Mouse (Mus musculus): ENCODE results near the gene Fam25c. TPM values are rescaled to one million over a fixed set of nuclear protein-coding genes. Genes with fewer than 3 reads are reported as not detected.

Fam25c gene
- not detected in 2 replicates for polyA plus RNA-seq (2016; fragmentation: Nextera tagmentation; extraction: Ambion mirVana)

GRCm38 (mm10) chr14:34355301-34355700 lies at the start of gene Fam25c:
Gene Fam25c, minus strand, starts transcription at chr14:34355433.
- Histone ChIP-seq H3K9me3 (no peaks in the 10 kb centered on the region), H3K27ac (no peak within 1 kb of the TSS), H3K36me3 (no peaks in the 10 kb centered on the region), H3K4me3 (no peak within 1 kb of the TSS), H3K27me3 (ENCODE audit: insufficient read depth, poor library complexity, severe bottlenecking) (no peaks in the 10 kb centered on the region), H3K4me1 (replicated peaks) (peaks cover 14% of the 10 kb centered on the region)
- DNase-seq (ENCODE audit: low spot score): no peak
- WGBS: 76% methylated on average over 6 of the region's 6 CpGs

- 94% methylated on average over 7 of the region's 7 CpGs for WGBS
- H3K27me3 ChIP-seq (ENCODE audit: insufficient read depth, poor library complexity, severe bottlenecking): no peaks in the 10 kb centered on the region
- no peak for DNase-seq (ENCODE audit: low spot score)
- H3K27ac ChIP-seq: no peak overlapping the region
- no peak overlapping the region for H3K4me3 ChIP-seq
- H3K36me3 ChIP-seq: peaks cover 93% of the 10 kb centered on the region
- no peaks in the 10 kb centered on the region for H3K9me3 ChIP-seq
- no peaks in the 10 kb centered on the region for H3K4me1 ChIP-seq (replicated peaks)
These were observed 48.2 kb upstream of the Fam25c start for GRCm38 (mm10) chr14:34403424-34403823.

- H3K4me1 ChIP-seq (replicated peaks): no peaks in the 10 kb centered on the region
- peaks cover 93% of the 10 kb centered on the region for H3K36me3 ChIP-seq
- H3K27me3 ChIP-seq (ENCODE audit: insufficient read depth, poor library complexity, severe bottlenecking): no peaks in the 10 kb centered on the region
- 91% methylated on average over 8 of the region's 8 CpGs for WGBS
- no peak overlapping the region for H3K4me3 ChIP-seq
- no peak overlapping the region for H3K27ac ChIP-seq
- H3K9me3 ChIP-seq: no peaks in the 10 kb centered on the region
- no peak for DNase-seq (ENCODE audit: low spot score)
These were observed 47.6 kb upstream of the Fam25c start for GRCm38 (mm10) chr14:34402871-34403270.

GRCm38 (mm10) chr14:34401135-34401534 lies 45.9 kb upstream of the Fam25c start:
- peaks cover 86% of the 10 kb centered on the region for H3K36me3 ChIP-seq
- H3K4me3 ChIP-seq: no peak overlapping the region
- 51% methylated on average over 6 of the region's 6 CpGs for WGBS
- peak; percentile 66 for DNase-seq (ENCODE audit: low spot score)
- no peaks in the 10 kb centered on the region for H3K4me1 ChIP-seq (replicated peaks)
- no peaks in the 10 kb centered on the region for H3K9me3 ChIP-seq
- H3K27me3 ChIP-seq (ENCODE audit: insufficient read depth, poor library complexity, severe bottlenecking): no peaks in the 10 kb centered on the region
- H3K27ac ChIP-seq: no peak overlapping the region

GRCm38 (mm10) chr14:34400021-34400420 lies 44.8 kb upstream of the Fam25c start:
- Histone ChIP-seq H3K4me3 (no peak overlapping the region), H3K9me3 (no peaks in the 10 kb centered on the region), H3K36me3 (peaks cover 76% of the 10 kb centered on the region), H3K4me1 (replicated peaks) (no peaks in the 10 kb centered on the region), H3K27me3 (ENCODE audit: insufficient read depth, poor library complexity, severe bottlenecking) (no peaks in the 10 kb centered on the region), H3K27ac (no peak overlapping the region)
- WGBS: 93% methylated on average over 3 of the region's 3 CpGs
- no peak for DNase-seq (ENCODE audit: low spot score)

GRCm38 (mm10) chr14:34399301-34399700 lies 44.1 kb upstream of the Fam25c start:
- Histone ChIP-seq H3K4me1 (replicated peaks) (no peaks in the 10 kb centered on the region), H3K27me3 (ENCODE audit: insufficient read depth, poor library complexity, severe bottlenecking) (no peaks in the 10 kb centered on the region), H3K4me3 (no peak overlapping the region), H3K36me3 (peaks cover 68% of the 10 kb centered on the region), H3K27ac (no peak overlapping the region), H3K9me3 (no peaks in the 10 kb centered on the region)
- DNase-seq (ENCODE audit: low spot score): no peak
- 92% methylated on average over 6 of the region's 6 CpGs for WGBS

- Histone ChIP-seq H3K9me3 (no peaks in the 10 kb centered on the region), H3K27me3 (ENCODE audit: insufficient read depth, poor library complexity, severe bottlenecking) (no peaks in the 10 kb centered on the region), H3K4me1 (replicated peaks) (peaks cover under 1% of the 10 kb centered on the region; the same call in 1 of the 2 replicates), H3K4me3 (no peak overlapping the region), H3K36me3 (peaks cover 64% of the 10 kb centered on the region), H3K27ac (no peak overlapping the region)
- no peak for DNase-seq (ENCODE audit: low spot score)
- WGBS: 91% methylated on average over 21 of the region's 21 CpGs
These were observed 43.7 kb upstream of the Fam25c start for GRCm38 (mm10) chr14:34398901-34399300.

GRCm38 (mm10) chr14:34397871-34398270 lies 42.6 kb upstream of the Fam25c start:
- Histone ChIP-seq H3K4me1 (replicated peaks) (peaks cover 8% of the 10 kb centered on the region; the same call in 1 of the 2 replicates), H3K36me3 (peaks cover 56% of the 10 kb centered on the region), H3K4me3 (no peak overlapping the region), H3K27ac (no peak overlapping the region), H3K9me3 (no peaks in the 10 kb centered on the region), H3K27me3 (ENCODE audit: insufficient read depth, poor library complexity, severe bottlenecking) (no peaks in the 10 kb centered on the region)
- no peak for DNase-seq (ENCODE audit: low spot score)
- 94% methylated on average over 5 of the region's 5 CpGs for WGBS

GRCm38 (mm10) chr14:34393295-34393694 lies 38.1 kb upstream of the Fam25c start:
- WGBS: 66% methylated on average over 4 of the region's 4 CpGs
- DNase-seq (ENCODE audit: low spot score): no peak
- Histone ChIP-seq H3K27me3 (ENCODE audit: insufficient read depth, poor library complexity, severe bottlenecking) (no peaks in the 10 kb centered on the region), H3K36me3 (peaks cover 15% of the 10 kb centered on the region), H3K4me1 (replicated peaks) (peaks cover 8% of the 10 kb centered on the region; the same call in 1 of the 2 replicates), H3K9me3 (peaks cover 6% of the 10 kb centered on the region), H3K4me3 (no peak overlapping the region), H3K27ac (no peak overlapping the region)

- WGBS: 93% methylated on average over 9 of the region's 9 CpGs
- no peak for DNase-seq (ENCODE audit: low spot score)
- no peak overlapping the region for H3K4me3 ChIP-seq
These were observed 27.9 kb upstream of the Fam25c start for GRCm38 (mm10) chr14:34382921-34383704.

GRCm38 (mm10) chr14:34378560-34379331 lies 23.5 kb upstream of the Fam25c start:
- WGBS: 35% methylated on average over 11 of the region's 11 CpGs
- Histone ChIP-seq H3K4me3 (no peak overlapping the region), H3K27me3 (ENCODE audit: insufficient read depth, poor library complexity, severe bottlenecking) (no peaks in the 10 kb centered on the region), H3K27ac (peak overlapping the region; percentile 84), H3K9me3 (no peaks in the 10 kb centered on the region), H3K36me3 (no peaks in the 10 kb centered on the region), H3K4me1 (replicated peaks) (peaks cover 49% of the 10 kb centered on the region)
- DNase-seq (ENCODE audit: low spot score): peak; percentile 62

More at GRCm38 (mm10) chr14:34382921-34383704, 27.9 kb upstream of the Fam25c start:
- peaks cover 12% of the 10 kb centered on the region for H3K4me1 ChIP-seq (replicated peaks)
- no peaks in the 10 kb centered on the region for H3K27me3 ChIP-seq (ENCODE audit: insufficient read depth, poor library complexity, severe bottlenecking)
- no peaks in the 10 kb centered on the region for H3K36me3 ChIP-seq
- no peaks in the 10 kb centered on the region for H3K9me3 ChIP-seq
- no peak overlapping the region for H3K27ac ChIP-seq

- Histone ChIP-seq H3K27me3 (ENCODE audit: insufficient read depth, poor library complexity, severe bottlenecking) (no peaks in the 10 kb centered on the region), H3K4me3 (0 out of 2 replicates have a peak overlapping the region, but pooled peaks have one; percentile 14), H3K9me3 (no peaks in the 10 kb centered on the region), H3K36me3 (no peaks in the 10 kb centered on the region), H3K27ac (peak overlapping the region; percentile 62), H3K4me1 (replicated peaks) (peaks cover 50% of the 10 kb centered on the region)
- 81% methylated on average over 4 of the region's 4 CpGs for WGBS
- no peak for DNase-seq (ENCODE audit: low spot score)
These were observed 21.9 kb upstream of the Fam25c start for GRCm38 (mm10) chr14:34377121-34377520.

GRCm38 (mm10) chr14:34375941-34376340 lies 20.7 kb upstream of the Fam25c start:
- Histone ChIP-seq H3K4me3 (peak overlapping the region; percentile 28; the same call in 1 of the 2 replicates), H3K9me3 (no peaks in the 10 kb centered on the region), H3K36me3 (no peaks in the 10 kb centered on the region), H3K4me1 (replicated peaks) (peaks cover 50% of the 10 kb centered on the region), H3K27ac (peak overlapping the region; percentile 62), H3K27me3 (ENCODE audit: insufficient read depth, poor library complexity, severe bottlenecking) (no peaks in the 10 kb centered on the region)
- 82% methylated on average over 5 of the region's 5 CpGs for WGBS
- DNase-seq (ENCODE audit: low spot score): no peak
